Mouse (Mus musculus): ENCODE measurements around the gene Ubqln1. TPM values are rescaled to one million over a fixed set of nuclear protein-coding genes. Genes with fewer than 3 reads are reported as not detected.

The Ubqln1 gene
- total RNA-seq, 1 experiment, result 91.7 TPM

DNA sequence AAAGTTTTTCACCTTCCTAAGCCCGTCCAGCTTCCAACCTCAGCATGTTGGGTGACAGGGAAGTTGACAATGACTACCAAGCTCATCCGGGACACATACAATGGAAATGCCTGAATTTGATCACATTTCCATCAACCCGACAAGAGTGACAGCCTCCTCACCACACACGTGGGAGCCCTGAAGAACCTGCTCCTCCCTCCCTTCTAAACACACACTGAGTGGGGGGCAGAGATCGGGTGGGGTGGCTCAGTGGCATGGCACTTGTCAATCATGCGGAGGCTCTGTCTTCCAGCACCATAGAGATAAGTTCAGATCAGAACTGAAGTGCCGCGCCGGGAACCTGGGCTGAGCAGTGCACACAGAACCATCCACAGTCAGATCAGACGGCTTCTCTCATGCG, 65.0 kb downstream of the Ubqln1 start:
- Histone ChIP-seq H3K4me1 (ENCODE audit: control insufficient read depth in 2 of 2, insufficient read depth in 2 of 2, low read length in 2 of 2, poor library complexity in 1 of 2) (0 out of 4 replicates have a peak, but pooled peaks cover 0 to 3% of the 10 kb centered on the region in 2 experiments), H3K9me3 (ENCODE audit: control insufficient read depth, insufficient read depth, low read depth, low read length) (no peaks in the 10 kb centered on the region), H3K4me3 (ENCODE audit: insufficient read depth in 1 of 2, low read depth in 1 of 2, low read length in 2 of 2, poor library complexity in 1 of 2, severe bottlenecking in 1 of 2) (no peak overlapping the region), H3K9ac (ENCODE audit: insufficient read depth, low read depth, low read length, poor library complexity, severe bottlenecking) (no peak overlapping the region), H3K27ac (ENCODE audit: insufficient read depth, low read depth, low read length, poor library complexity, severe bottlenecking) (no peak overlapping the region), H3K36me3 (ENCODE audit: control insufficient read depth, insufficient read depth, low read length, poor library complexity, severe bottlenecking) (no peaks in the 10 kb centered on the region)
- in situ Hi-C loops (cut with MboI; ENCODE audit: low sequenced_read_pairs in 2 of 2, unreplicated experiment in 2 of 2), result loop anchor here in 1 of 2 experiments (10.0 kb wide), 1 partner anchor 404 kb away; no protein-coding TSS in a partner anchor
- TF ChIP-seq ZNF384 (IDR thresholded peaks at IDR 0.05; ENCODE audit: low read depth, low read length), result no peak
- no peak for TF ChIP-seq HCFC1 (IDR thresholded peaks at IDR 0.05; ENCODE audit: borderline replicate concordance, insufficient read depth, low read length)
- no peak for TF ChIP-seq ZC3H11A (IDR thresholded peaks at IDR 0.05; ENCODE audit: borderline replicate concordance, low read depth, low read length)
- no peak for TF ChIP-seq MAFK (IDR thresholded peaks at IDR 0.05; ENCODE audit: insufficient read depth, low read depth, low read length)
- no peak for TF ChIP-seq CHD2 (IDR thresholded peaks at IDR 0.05; ENCODE audit: low read depth, low read length)
- no peak for DNase-seq (ENCODE audit: low read depth, low spot score)

DNA sequence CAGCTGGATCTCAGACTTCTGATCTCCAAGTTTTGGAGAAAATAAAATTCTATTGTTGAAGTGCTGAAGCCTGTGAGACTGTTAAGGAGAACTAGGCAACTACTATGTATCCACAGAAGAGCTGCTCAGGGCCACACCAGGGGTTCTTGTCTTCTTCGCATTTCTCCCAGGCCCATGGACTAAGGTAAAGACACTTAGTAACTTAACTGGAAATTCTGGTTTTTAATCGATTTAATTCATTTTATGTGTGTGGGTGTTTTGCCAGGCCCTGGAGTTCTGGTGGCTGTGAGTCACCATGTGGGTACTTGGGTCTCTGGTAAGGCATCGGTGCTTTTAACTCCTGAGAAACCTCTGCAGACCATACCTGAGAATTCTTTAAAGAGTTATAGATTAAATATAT, 65.8 kb downstream of the Ubqln1 start:
- in situ Hi-C loops (cut with MboI; ENCODE audit: low sequenced_read_pairs in 2 of 2, unreplicated experiment in 2 of 2), result loop anchor here in 1 of 2 experiments (10.0 kb wide), 1 partner anchor 405 kb away; no protein-coding TSS in a partner anchor
- Histone ChIP-seq H3K9me3 (ENCODE audit: control insufficient read depth, insufficient read depth, low read depth, low read length) (no peaks in the 10 kb centered on the region), H3K27ac (ENCODE audit: insufficient read depth, low read depth, low read length, poor library complexity, severe bottlenecking) (no peak overlapping the region), H3K36me3 (ENCODE audit: control insufficient read depth, insufficient read depth, low read length, poor library complexity, severe bottlenecking) (no peaks in the 10 kb centered on the region), H3K4me1 (ENCODE audit: control insufficient read depth in 2 of 2, insufficient read depth in 2 of 2, low read length in 2 of 2, poor library complexity in 1 of 2) (0 out of 4 replicates have a peak, but pooled peaks cover 0 to 3% of the 10 kb centered on the region in 2 experiments), H3K4me3 (ENCODE audit: insufficient read depth in 1 of 2, low read depth in 1 of 2, low read length in 2 of 2, poor library complexity in 1 of 2, severe bottlenecking in 1 of 2) (no peak overlapping the region), H3K9ac (ENCODE audit: insufficient read depth, low read depth, low read length, poor library complexity, severe bottlenecking) (no peak overlapping the region)
- no peak for DNase-seq (ENCODE audit: low read depth, low spot score)
- TF ChIP-seq ZNF384 (IDR thresholded peaks at IDR 0.05; ENCODE audit: low read depth, low read length) (no peak), MAFK (IDR thresholded peaks at IDR 0.05; ENCODE audit: insufficient read depth, low read depth, low read length) (no peak), HCFC1 (IDR thresholded peaks at IDR 0.05; ENCODE audit: borderline replicate concordance, insufficient read depth, low read length) (no peak), ZC3H11A (IDR thresholded peaks at IDR 0.05; ENCODE audit: borderline replicate concordance, low read depth, low read length) (no peak), CHD2 (IDR thresholded peaks at IDR 0.05; ENCODE audit: low read depth, low read length) (no peak)

GRCm38 (mm10) chr13:58149033-58149558, 66.4 kb downstream of the Ubqln1 start:
- no peak overlapping the region for H3K9ac ChIP-seq (ENCODE audit: insufficient read depth, low read depth, low read length, poor library complexity, severe bottlenecking)
- H3K27ac ChIP-seq (ENCODE audit: insufficient read depth, low read depth, low read length, poor library complexity, severe bottlenecking), result no peak overlapping the region
- H3K9me3 ChIP-seq (ENCODE audit: control insufficient read depth, insufficient read depth, low read depth, low read length), result no peaks in the 10 kb centered on the region
- no peak for TF ChIP-seq ZNF384 (IDR thresholded peaks at IDR 0.05; ENCODE audit: low read depth, low read length)
- TF ChIP-seq CHD2 (IDR thresholded peaks at IDR 0.05; ENCODE audit: low read depth, low read length), result no peak
- TF ChIP-seq HCFC1 (IDR thresholded peaks at IDR 0.05; ENCODE audit: borderline replicate concordance, insufficient read depth, low read length), result no peak
- TF ChIP-seq MAFK (IDR thresholded peaks at IDR 0.05; ENCODE audit: insufficient read depth, low read depth, low read length), result no peak
- no peak for TF ChIP-seq ZC3H11A (IDR thresholded peaks at IDR 0.05; ENCODE audit: borderline replicate concordance, low read depth, low read length)
- H3K4me3 ChIP-seq (ENCODE audit: insufficient read depth in 1 of 2, low read depth in 1 of 2, low read length in 2 of 2, poor library complexity in 1 of 2, severe bottlenecking in 1 of 2), result 0 out of 4 replicates have a peak overlapping the region, but pooled peaks of 1 of the 2 experiments have one; percentile 8
- no peaks in the 10 kb centered on the region for H3K36me3 ChIP-seq (ENCODE audit: control insufficient read depth, insufficient read depth, low read length, poor library complexity, severe bottlenecking)
- in situ Hi-C loops (cut with MboI; ENCODE audit: low sequenced_read_pairs in 2 of 2, unreplicated experiment in 2 of 2), result no loop called here
- 0 out of 4 replicates have a peak, but pooled peaks cover 0 to 3% of the 10 kb centered on the region in 2 experiments for H3K4me1 ChIP-seq (ENCODE audit: control insufficient read depth in 2 of 2, insufficient read depth in 2 of 2, low read length in 2 of 2, poor library complexity in 1 of 2)
- no peak for DNase-seq (ENCODE audit: low read depth, low spot score)

DNA sequence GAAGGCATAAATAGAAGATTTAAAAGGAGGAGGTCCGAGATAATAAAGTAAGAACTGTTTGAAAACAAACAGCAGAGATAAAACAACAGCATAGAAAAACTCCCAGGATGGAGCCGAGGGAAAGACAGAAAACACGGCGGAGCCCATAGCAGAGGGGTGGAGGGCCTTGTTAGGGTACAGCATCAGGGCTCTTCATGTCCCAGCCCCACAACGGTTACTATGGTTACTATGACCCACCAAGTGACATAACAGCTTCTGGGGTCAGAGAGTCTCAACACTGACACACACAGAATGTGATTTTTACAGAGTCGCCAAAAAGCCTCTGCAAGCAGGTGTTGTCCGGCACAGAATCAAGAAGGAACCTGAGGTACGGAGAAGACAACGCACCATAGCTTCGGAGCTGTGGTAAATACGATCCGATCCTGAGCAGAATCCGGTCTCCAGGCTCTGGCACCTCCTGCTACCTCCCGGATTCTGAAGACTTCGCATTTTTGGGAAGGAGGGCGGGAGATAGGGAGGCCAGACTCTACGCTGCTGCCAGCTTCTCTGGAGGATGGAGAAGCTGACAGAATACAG, 67.1 kb downstream of the Ubqln1 start:
- in situ Hi-C loops (cut with MboI; ENCODE audit: low sequenced_read_pairs in 2 of 2, unreplicated experiment in 2 of 2), result no loop called here
- DNase-seq (ENCODE audit: low read depth, low spot score), result no peak

More for the DNA sequence above, 67.1 kb downstream of the Ubqln1 start:
- Histone ChIP-seq H3K4me3 (ENCODE audit: insufficient read depth in 1 of 2, low read depth in 1 of 2, low read length in 2 of 2, poor library complexity in 1 of 2, severe bottlenecking in 1 of 2) (peak overlapping the region; percentile 8 to 26; a peak in 3 of 4 replicates), H3K27ac (ENCODE audit: insufficient read depth, low read depth, low read length, poor library complexity, severe bottlenecking) (no peak overlapping the region), H3K4me1 (ENCODE audit: control insufficient read depth in 2 of 2, insufficient read depth in 2 of 2, low read length in 2 of 2, poor library complexity in 1 of 2) (0 out of 4 replicates have a peak, but pooled peaks cover 0 to 3% of the 10 kb centered on the region in 2 experiments), H3K36me3 (ENCODE audit: control insufficient read depth, insufficient read depth, low read length, poor library complexity, severe bottlenecking) (no peaks in the 10 kb centered on the region), H3K9ac (ENCODE audit: insufficient read depth, low read depth, low read length, poor library complexity, severe bottlenecking) (peak overlapping the region; percentile 35; the same call in 1 of the 2 replicates), H3K9me3 (ENCODE audit: control insufficient read depth, insufficient read depth, low read depth, low read length) (no peaks in the 10 kb centered on the region)
- TF ChIP-seq ZNF384 (IDR thresholded peaks at IDR 0.05; ENCODE audit: low read depth, low read length) (0 out of 2 replicates have a peak, but pooled peaks have one; percentile 36), ZC3H11A (IDR thresholded peaks at IDR 0.05; ENCODE audit: borderline replicate concordance, low read depth, low read length) (no peak), HCFC1 (IDR thresholded peaks at IDR 0.05; ENCODE audit: borderline replicate concordance, insufficient read depth, low read length) (peak; percentile 35; the same call in 1 of the 2 replicates), MAFK (IDR thresholded peaks at IDR 0.05; ENCODE audit: insufficient read depth, low read depth, low read length) (peak; percentile 44; the same call in 1 of the 2 replicates), CHD2 (IDR thresholded peaks at IDR 0.05; ENCODE audit: low read depth, low read length) (no peak)

Measured in ES-E14 (cell line).